Mouse (Mus musculus) left cerebral cortex, postnatal 10 days (tissue): ENCODE measurements at regions not wholly inside any gene's neighbourhood (a gene's known extent, or its start where the extent isn't known, plus 50 kb on each side); places are given as distances from the start of the nearest gene placed in this dataset.

Source experiments
- DNase-seq, 2 experiments: peaks; one replicate each; pipeline ENCODE4 v3.0.0; 2021 to 2022; ENCODE audit warnings: low spot score in 2 of 2, mixed read lengths in 1 of 2; ENCODE audit errors: extremely low spot score in 1 of 2
- intact Hi-C: fragments of 180-260 bp; cut with DNase I; formaldehyde crosslinking; loops from one replicate; pipeline ENCODE4 v1.15.1; 2025

DNA sequence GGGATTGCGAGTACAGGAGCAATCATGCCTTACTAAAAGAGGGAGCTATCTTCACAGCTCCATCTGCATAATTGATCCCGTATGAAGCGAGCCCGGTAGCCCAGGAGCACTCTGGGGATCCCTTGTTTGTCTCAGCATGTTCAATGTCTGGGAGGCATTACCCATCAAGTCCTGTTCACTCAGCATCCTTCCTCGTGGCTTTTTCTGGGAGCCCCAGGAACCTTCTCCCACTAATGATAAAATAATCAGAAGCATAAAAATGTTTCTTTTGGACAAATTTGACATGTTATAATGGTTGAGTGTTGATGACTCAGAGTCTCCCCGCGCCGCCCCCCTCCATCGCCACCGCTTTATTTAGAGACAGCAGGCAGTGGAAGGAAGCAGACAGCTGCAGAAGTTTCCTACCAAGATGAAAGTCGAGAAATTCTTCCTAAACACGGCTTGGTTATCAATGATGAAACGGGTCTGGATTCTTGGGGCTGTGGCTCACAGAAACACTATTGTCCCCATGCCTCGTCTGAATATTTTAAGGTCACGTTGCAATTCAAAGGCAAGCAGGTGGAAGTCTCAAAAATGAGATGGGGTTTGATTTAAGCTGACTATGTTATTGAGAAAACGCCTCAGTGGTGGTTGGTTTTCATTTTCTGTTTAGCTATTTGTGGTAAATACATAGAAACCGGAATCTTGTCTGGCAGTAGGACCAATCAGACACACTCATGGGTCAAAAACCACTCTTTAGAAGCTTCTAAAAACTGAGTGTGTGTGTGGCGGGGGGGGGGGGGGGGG, 289.9 kb upstream of the Gm765 start:
- intact Hi-C loops, result no loop called here
- DNase-seq, result peak; percentile 17 to 63

DNA sequence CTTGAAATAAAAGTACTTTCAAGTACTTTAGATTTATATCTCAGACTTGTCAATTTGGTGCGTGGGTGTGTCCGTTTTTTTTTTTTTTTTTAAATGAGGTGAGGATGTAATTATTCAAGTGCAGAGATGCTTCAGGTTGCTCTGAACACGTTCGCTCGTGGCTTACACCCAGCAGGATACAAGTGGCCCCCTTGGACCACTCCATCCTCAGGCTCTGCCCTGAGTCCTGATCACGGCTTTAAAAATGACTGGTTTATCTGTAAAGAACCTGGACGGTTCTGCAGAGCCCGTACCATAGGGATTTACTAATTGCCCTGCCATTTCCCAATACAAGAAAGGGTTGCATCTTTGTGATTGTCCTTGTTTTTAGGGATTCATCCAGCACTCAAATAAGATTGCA, 288.7 kb upstream of the Gm765 start:
- no peak for DNase-seq

DNA sequence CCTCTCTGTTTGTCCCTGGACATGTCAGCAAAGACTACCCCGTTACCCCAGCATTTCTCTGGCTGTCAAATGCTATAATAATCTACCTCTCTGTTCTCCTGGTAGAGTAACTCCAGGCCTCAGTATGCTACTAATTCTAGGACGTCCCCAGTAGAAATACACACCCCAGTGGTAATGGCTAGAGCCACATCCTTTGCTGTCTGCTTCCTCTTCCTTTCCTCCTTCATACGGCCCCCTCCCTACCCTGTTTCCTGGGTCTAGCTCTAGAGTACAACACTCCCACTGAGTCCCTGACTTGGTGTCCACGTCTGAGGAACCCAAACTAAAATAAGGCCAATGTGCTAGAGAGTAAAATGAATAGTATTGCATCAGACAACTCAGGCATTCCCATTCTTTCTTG, 287.1 kb upstream of the Gm765 start:
- DNase-seq, result no peak
- intact Hi-C loops, result no loop called here

More for the DNA sequence above, 288.7 kb upstream of the Gm765 start:
- intact Hi-C loops, result no loop called here

DNA sequence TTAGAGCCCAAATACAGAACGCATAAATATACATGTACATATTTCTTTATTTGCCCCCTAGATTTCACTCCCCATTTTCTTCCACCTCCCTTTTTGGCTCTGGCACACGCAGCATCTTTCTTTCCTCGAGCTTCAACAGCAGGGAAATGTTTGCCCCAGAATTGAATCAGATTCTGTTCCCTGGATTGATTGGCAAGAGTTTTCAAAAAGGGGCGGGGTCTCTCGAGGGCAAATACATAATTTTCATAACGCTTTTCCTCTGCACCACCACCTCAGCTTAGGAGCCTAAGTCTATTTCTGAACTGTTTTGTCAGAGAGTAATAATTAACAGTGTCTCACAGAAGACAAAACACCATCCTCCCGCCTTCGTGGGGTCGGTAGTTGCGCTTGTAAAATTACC, 283.9 kb upstream of the Gm765 start:
- DNase-seq, result no peak
- intact Hi-C loops, result no loop called here

DNA sequence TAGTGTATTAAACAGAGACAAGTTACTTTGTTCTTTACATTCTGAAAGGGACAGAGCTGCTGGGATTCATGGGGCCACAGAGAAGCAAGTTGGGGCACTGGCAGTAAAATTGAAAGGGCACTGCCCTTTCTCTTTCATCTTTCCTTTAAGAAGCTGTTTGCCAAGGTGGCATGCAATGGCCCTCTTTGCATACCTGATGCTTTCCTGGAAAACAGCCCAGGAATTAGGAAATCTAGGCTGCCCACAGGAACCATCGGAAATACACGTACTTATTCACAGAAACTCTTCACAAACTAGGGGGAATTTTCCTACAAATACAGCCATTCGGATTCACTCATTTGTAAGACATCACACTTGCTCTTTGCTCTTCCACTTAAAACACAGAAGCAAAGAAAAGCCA, 278.3 kb upstream of the Gm765 start:
- no peak for DNase-seq
- intact Hi-C loops, result no loop called here

DNA sequence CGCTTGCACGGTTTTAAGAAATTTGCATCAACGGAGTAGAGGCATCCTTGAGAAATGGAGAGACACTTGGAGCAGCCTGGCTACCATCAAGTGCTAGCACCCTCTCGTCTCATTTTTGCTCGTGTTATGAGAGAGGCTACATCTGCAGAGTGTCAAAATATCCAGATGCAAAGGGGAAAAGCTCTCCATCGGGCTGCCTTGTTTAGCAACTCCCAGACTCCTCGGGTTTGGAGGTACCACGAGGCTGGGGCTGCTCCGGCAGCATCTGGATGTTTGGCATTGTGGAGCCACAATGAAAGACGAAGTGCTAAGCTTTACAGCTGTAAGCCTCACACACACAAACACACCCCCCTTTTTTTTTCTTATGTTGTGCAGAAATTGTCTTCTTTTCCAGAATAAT, 270.5 kb upstream of the Gm765 start:
- intact Hi-C loops, result no loop called here
- DNase-seq, result no peak

DNA sequence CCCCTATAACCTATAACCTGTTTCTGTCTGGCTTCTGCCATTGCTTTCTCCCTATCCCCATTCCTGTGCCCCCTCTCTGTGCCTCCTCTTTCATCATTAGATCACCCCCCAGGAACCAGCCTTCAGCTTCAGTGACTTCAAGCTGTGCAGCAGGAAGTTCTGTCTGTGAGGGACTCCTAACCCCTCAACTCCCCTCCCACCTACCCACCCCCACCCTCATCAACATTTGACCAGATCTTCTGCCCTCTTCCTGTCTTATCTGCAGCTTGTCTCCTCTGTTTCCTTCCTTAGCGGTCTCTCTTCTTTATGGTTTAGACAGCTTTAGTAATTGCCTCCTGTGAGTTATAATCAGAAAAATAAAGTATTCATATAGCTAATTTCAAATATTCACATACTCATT, 266.6 kb upstream of the Gm765 start:
- no peak for DNase-seq
- intact Hi-C loops, result no loop called here

DNA sequence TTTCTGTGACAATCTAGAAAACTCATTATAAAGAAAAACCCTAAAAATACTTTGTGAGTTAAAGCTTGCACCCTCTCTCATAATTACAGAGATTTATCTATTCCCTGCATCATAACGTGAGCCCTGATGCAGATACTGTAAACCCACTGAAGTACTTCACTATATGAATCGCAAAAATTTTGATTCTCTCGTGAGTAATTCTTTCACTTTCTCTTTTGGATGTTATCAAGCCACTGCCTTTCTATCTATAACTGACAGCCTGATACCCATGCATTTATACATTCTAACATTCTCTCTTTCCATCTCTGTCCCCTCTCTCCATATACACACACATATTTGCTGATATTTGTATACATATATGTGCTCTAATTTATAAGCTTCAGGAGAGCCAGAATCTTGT, 264.1 kb upstream of the Gm765 start:
- DNase-seq, result no peak
- intact Hi-C loops, result no loop called here

DNA sequence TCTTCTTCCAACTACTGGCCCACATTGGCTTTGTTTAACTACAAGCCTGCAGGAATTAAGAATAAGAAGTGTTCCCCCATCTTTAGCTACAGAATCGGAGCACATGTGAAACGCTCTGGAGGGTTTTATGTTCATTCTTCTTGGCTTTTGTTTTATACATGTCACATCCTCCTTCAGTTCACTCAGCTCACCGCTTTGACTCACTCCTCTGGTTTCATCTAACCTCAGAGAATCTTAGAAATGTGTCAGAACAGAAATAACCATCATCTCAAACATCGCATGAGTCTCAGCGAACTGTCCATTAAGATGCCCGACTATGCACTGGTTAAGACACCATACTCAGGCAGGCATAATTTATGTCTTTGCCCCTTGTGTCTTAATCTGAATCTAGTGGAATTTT, 255.1 kb upstream of the Gm765 start:
- intact Hi-C loops, result no loop called here

DNA sequence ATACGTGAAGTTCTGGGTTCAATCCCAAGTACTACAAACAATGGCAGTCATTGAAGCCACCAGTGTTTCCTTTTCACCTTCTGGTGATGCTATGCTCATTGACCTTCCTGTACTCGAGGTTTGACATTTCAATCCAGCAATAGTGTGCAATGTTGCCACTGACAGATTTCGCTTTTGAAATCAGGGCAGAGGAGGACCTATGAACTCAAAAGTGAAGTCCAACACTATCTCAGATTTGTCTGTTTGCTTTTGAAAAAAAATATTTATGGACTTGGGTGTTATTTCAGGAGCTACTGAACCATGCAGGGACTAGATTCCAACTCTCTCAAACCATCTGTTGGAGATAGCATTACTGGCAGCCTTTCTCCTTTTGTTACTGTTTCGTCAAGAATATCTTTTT, 248.4 kb upstream of the Gm765 start:
- intact Hi-C loops, result no loop called here
- DNase-seq, result no peak

More for the DNA sequence above, 255.1 kb upstream of the Gm765 start:
- DNase-seq, result no peak

- DNase-seq, result no peak
- intact Hi-C loops, result no loop called here
Measured at GRCm38 (mm10) chr6:98588979-98589378, 246.4 kb upstream of the Gm765 start.

DNA sequence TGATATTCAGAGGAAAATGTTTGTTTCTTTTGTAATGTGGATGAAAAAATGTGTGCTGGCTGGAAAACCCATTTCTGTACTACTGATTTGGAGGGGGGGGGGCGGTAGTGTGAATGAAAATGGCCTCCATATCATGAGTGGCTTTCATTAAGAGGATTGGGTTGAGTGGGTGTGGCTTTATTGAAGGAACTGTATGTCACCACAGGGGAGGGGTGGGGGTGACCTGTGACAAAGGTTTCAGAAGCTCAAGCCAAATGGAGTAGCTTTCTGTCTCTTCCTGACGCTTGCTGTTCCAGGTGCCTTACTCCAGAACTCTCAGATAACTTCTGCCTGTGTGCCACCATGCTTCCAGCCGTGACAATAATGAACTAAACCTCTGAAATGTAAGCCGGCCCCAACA, 242.0 kb upstream of the Gm765 start:
- intact Hi-C loops, result no loop called here
- no peak for DNase-seq

DNA sequence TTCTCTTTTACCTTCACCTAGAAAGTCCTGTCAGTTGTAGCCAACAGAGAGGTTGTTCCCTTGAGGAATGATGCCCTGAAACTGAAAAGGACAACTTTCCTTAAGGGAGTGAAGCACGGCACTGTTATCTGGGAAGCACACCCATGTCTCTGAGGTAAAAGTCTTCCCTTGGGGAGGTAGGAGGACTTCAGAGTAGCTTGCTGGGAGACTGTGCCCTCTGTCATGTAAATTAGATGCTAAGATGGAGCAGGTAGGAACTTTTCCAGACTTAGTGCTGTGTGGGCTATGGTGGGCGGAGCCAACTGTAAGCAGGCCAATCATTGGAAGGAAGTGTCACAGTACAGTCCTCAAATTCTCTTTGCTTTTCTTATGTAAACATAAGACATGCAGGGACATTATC, 240.3 kb upstream of the Gm765 start:
- no peak for DNase-seq
- intact Hi-C loops, result no loop called here

DNA sequence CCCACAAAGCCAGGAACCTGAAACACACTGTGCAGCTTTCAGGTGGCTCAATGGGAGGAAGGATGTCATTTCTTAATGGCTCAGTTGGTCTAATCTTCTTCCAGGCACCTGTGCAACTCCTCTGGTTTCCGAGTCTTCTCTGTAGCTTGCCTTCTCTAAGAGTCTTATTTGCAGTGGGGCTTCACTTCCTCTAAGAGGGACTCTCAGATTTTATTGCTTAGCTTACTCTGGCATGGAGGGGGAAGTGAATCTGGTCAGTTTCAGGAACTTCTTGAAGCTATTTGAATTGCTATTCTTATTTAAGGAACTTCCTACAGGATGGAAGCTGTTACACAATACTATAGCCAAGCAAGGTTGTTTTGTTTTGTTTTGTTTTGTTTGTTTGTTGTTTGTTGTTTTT, 232.7 kb upstream of the Gm765 start:
- intact Hi-C loops, result no loop called here
- DNase-seq, result no peak

DNA sequence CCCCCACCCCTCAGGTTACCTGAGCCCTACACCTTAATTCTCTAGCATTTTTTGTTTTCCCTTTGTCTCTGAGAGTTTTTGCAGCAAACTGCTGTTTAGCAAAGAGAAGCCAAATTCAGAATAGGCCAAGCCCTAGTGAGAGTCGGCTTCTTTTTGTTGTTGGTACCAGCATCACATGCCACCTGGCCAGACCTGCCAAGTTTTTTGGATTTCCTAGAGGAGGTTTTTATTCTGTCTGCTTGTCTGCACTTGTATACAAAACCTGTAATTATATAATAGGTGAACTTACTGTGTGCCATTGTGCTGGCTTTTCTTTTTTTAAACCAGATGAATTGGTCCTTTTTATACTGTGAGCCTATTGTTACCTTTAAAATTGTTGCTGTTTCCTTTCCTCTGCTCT, 213.1 kb upstream of the Gm765 start:
- DNase-seq, result no peak
- intact Hi-C loops, result no loop called here

DNA sequence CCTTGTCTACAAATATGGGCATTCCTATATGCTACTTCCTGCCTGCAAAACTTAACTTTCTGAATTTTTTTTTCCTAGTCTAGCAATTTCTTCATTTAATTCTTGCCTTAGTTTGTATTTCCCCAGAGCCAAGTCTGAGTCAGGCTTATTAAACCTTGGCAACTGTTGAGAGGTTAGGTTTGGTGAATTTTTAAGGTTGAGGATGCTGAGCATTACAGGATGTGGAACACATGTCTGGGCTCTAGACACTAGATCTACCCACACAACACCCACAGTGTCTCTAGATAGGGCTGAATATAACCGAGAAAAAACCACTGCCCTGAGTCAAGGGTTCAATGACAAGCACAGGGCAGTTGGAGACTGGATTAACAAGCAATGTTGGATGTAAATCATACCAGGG, 211.4 kb upstream of the Gm765 start:
- intact Hi-C loops, result no loop called here
- no peak for DNase-seq

GRCm38 (mm10) chr6:98551781-98552180, 209.2 kb upstream of the Gm765 start:
- intact Hi-C loops, result no loop called here
- DNase-seq, result no peak

DNA sequence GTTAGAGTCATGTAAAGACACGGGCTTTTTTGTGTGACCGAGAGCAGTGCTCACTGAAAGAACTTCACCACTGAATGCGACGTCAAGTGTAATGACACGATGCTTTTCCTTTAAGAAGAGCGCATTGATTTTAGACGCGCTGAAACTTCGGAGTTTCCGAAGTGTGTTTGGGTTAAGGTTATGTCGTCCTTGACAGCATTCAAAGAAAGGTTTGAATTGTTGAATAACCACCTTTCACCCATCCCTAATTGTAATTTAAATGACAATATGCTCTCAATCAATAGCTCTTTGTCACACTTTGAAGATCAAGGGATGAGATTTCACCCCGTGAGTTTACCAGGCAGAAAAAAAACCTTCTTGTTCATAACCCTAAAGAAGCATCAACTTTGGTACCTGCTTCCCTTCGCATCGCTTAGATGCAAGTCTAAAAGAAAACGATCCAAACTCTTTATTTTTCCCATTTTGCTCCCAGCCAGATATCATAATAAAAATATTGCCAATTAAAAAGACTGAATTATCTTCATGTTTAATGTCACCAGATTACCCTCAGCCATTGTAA, 184.4 kb upstream of the Gm765 start:
- no peak for DNase-seq
- intact Hi-C loops, result loop anchor here (5.0 to 10.0 kb wide), 6 partner anchors 412 to 1075 kb away; partner anchors contain the start of gene Foxp1

GRCm38 (mm10) chr6:98525286-98525685, 182.7 kb upstream of the Gm765 start:
- peak; percentile 34 to 69 for DNase-seq
- intact Hi-C loops, result loop anchor here (5.0 to 10.0 kb wide), 6 partner anchors 410 to 1077 kb away; partner anchors contain the start of gene Foxp1

GRCm38 (mm10) chr6:98524659-98525058, 182.1 kb upstream of the Gm765 start:
- DNase-seq, result no peak
- intact Hi-C loops, result loop anchor here (5.0 to 10.0 kb wide), 6 partner anchors 410 to 1078 kb away; partner anchors contain the start of gene Foxp1

DNA sequence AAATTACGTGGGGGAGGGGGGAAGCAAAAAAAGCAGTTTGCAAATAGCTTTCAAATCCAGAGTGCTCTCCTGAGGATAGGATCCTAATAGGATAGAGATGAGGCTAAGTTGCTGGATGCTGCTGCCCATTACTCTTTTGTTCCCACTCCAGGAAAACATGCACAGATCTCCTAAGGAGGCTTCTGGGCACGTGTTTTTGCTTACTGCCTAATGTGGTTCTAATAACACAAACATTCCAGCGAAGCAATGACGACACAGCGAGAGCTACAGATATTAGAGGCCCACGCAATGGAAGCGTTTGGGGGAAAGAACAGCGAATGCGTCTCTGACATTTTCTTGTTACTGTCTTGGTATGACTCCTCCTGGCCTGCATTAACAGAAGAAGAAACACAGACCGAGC, 179.0 kb upstream of the Gm765 start:
- intact Hi-C loops, result loop anchor here (10.0 kb wide), 5 partner anchors 407 to 1003 kb away; partner anchors contain the start of gene Foxp1
- DNase-seq, result no peak
